Mouse (Mus musculus): ENCODE data around the gene Agk. TPM values are rescaled to one million over a fixed set of nuclear protein-coding genes. Genes with fewer than 3 reads are reported as not detected.

The Agk gene
- polyA plus RNA-seq, 1 experiment from 2014 or later: 40.6 TPM

GRCm38 (mm10) chr6:40350856-40351255 lies 25.9 kb downstream of the Agk start:
- Histone ChIP-seq H3K4me3 (no peak overlapping the region), H3K27me3 (replicated peaks) (no peaks in the 10 kb centered on the region), H3K4me1 (replicated peaks) (peaks cover 3% of the 10 kb centered on the region; the same call in 1 of the 2 replicates), H3K9me3 (replicated peaks) (no peaks in the 10 kb centered on the region), H3K27ac (ENCODE audit: poor library complexity, severe bottlenecking) (no peak overlapping the region), H3K9ac (no peak overlapping the region), H3K36me3 (peaks cover 32% of the 10 kb centered on the region), H3K4me2 (no peak overlapping the region)
- ATAC-seq (ENCODE audit: insufficient number of reproducible peaks, low FRiP score): no peak

GRCm38 (mm10) chr6:40353360-40353759 lies 28.4 kb downstream of the Agk start:
- Histone ChIP-seq H3K4me1 (replicated peaks) (0 out of 2 replicates have a peak, but pooled peaks cover 4% of the 10 kb centered on the region), H3K36me3 (peaks cover 32% of the 10 kb centered on the region), H3K4me3 (no peak overlapping the region), H3K27ac (ENCODE audit: poor library complexity, severe bottlenecking) (no peak overlapping the region), H3K9me3 (replicated peaks) (no peaks in the 10 kb centered on the region), H3K9ac (no peak overlapping the region), H3K27me3 (replicated peaks) (no peaks in the 10 kb centered on the region), H3K4me2 (no peak overlapping the region)
- no peak for ATAC-seq (ENCODE audit: insufficient number of reproducible peaks, low FRiP score)
- 94% methylated on average over 7 of the region's 7 CpGs for WGBS

- Histone ChIP-seq H3K4me1 (replicated peaks) (peaks cover 5% of the 10 kb centered on the region), H3K4me2 (no peak overlapping the region), H3K4me3 (no peak overlapping the region), H3K27ac (ENCODE audit: poor library complexity, severe bottlenecking) (no peak overlapping the region), H3K9ac (no peak overlapping the region), H3K9me3 (replicated peaks) (no peaks in the 10 kb centered on the region), H3K27me3 (replicated peaks) (no peaks in the 10 kb centered on the region), H3K36me3 (peaks cover 18% of the 10 kb centered on the region)
- 83% methylated on average over 6 of the region's 6 CpGs for WGBS
- no peak for ATAC-seq (ENCODE audit: insufficient number of reproducible peaks, low FRiP score)
These were observed 46.1 kb downstream of the Agk start for GRCm38 (mm10) chr6:40371031-40371430.

GRCm38 (mm10) chr6:40380181-40380580 lies 55.2 kb downstream of the Agk start:
- no peaks in the 10 kb centered on the region for H3K9me3 ChIP-seq (replicated peaks)
- H3K27ac ChIP-seq (ENCODE audit: poor library complexity, severe bottlenecking): no peak overlapping the region
- 82% methylated on average over 3 of the region's 3 CpGs for WGBS
- H3K9ac ChIP-seq: no peak overlapping the region
- no peaks in the 10 kb centered on the region for H3K4me1 ChIP-seq (replicated peaks)
- H3K27me3 ChIP-seq (replicated peaks): no peaks in the 10 kb centered on the region
- H3K36me3 ChIP-seq: peaks cover 23% of the 10 kb centered on the region
- H3K4me3 ChIP-seq: no peak overlapping the region
- H3K4me2 ChIP-seq: no peak overlapping the region
- no peak for ATAC-seq (ENCODE audit: insufficient number of reproducible peaks, low FRiP score)

- Histone ChIP-seq H3K27ac (ENCODE audit: poor library complexity, severe bottlenecking) (no peak overlapping the region), H3K27me3 (replicated peaks) (no peaks in the 10 kb centered on the region)
- 74% methylated on average over 4 of the region's 4 CpGs for WGBS
These were observed 56.9 kb downstream of the Agk start for GRCm38 (mm10) chr6:40381908-40382307.

GRCm38 (mm10) chr6:40385682-40386081 lies 60.7 kb downstream of the Agk start:
- H3K4me3 ChIP-seq: no peak overlapping the region
- H3K4me2 ChIP-seq: no peak overlapping the region
- no peak overlapping the region for H3K27ac ChIP-seq (ENCODE audit: poor library complexity, severe bottlenecking)
- no peaks in the 10 kb centered on the region for H3K9me3 ChIP-seq (replicated peaks)
- H3K27me3 ChIP-seq (replicated peaks): no peaks in the 10 kb centered on the region
- peaks cover 5% of the 10 kb centered on the region; the same call in 1 of the 2 replicates for H3K4me1 ChIP-seq (replicated peaks)
- 52% methylated on average over 3 of the region's 3 CpGs for WGBS
- no peak for ATAC-seq (ENCODE audit: insufficient number of reproducible peaks, low FRiP score)
- no peak overlapping the region for H3K9ac ChIP-seq
- peaks cover 12% of the 10 kb centered on the region; the same call in 1 of the 2 replicates for H3K36me3 ChIP-seq

More at GRCm38 (mm10) chr6:40381908-40382307, 56.9 kb downstream of the Agk start:
- Histone ChIP-seq H3K9ac (no peak overlapping the region), H3K36me3 (peaks cover 23% of the 10 kb centered on the region), H3K4me2 (no peak overlapping the region), H3K9me3 (replicated peaks) (no peaks in the 10 kb centered on the region), H3K4me3 (no peak overlapping the region), H3K4me1 (replicated peaks) (no peaks in the 10 kb centered on the region)
- no peak for ATAC-seq (ENCODE audit: insufficient number of reproducible peaks, low FRiP score)

- WGBS: 11% methylated on average over 4 of the region's 4 CpGs
- Histone ChIP-seq H3K9me3 (replicated peaks) (no peaks in the 10 kb centered on the region), H3K27ac (ENCODE audit: poor library complexity, severe bottlenecking) (no peak overlapping the region), H3K9ac (no peak overlapping the region), H3K27me3 (replicated peaks) (no peaks in the 10 kb centered on the region), H3K4me1 (replicated peaks) (peaks cover 5% of the 10 kb centered on the region; the same call in 1 of the 2 replicates), H3K4me2 (peak overlapping the region; percentile 30), H3K4me3 (no peak overlapping the region), H3K36me3 (0 out of 2 replicates have a peak, but pooled peaks cover 5% of the 10 kb centered on the region)
- no peak for ATAC-seq (ENCODE audit: insufficient number of reproducible peaks, low FRiP score)
These were observed 63.7 kb downstream of the Agk start for GRCm38 (mm10) chr6:40388660-40389059.

GRCm38 (mm10) chr6:40390975-40391374 lies 66.0 kb downstream of the Agk start:
- no peak overlapping the region for H3K9ac ChIP-seq
- no peaks in the 10 kb centered on the region for H3K9me3 ChIP-seq (replicated peaks)
- 78% methylated on average over 1 of the region's 1 CpGs for WGBS
- H3K4me2 ChIP-seq: no peak overlapping the region
- H3K27ac ChIP-seq (ENCODE audit: poor library complexity, severe bottlenecking): no peak overlapping the region
- no peaks in the 10 kb centered on the region for H3K27me3 ChIP-seq (replicated peaks)
- no peak overlapping the region for H3K4me3 ChIP-seq
- peaks cover 5% of the 10 kb centered on the region; the same call in 1 of the 2 replicates for H3K4me1 ChIP-seq (replicated peaks)
- no peak for ATAC-seq (ENCODE audit: insufficient number of reproducible peaks, low FRiP score)
- H3K36me3 ChIP-seq: peaks cover 13% of the 10 kb centered on the region

GRCm38 (mm10) chr6:40393213-40393612 lies 68.2 kb downstream of the Agk start:
- Histone ChIP-seq H3K27ac (ENCODE audit: poor library complexity, severe bottlenecking) (no peak overlapping the region), H3K9ac (no peak overlapping the region), H3K36me3 (peaks cover 19% of the 10 kb centered on the region), H3K4me1 (replicated peaks) (peaks cover 5% of the 10 kb centered on the region; the same call in 1 of the 2 replicates), H3K9me3 (replicated peaks) (0 out of 2 replicates have a peak, but pooled peaks cover under 1% of the 10 kb centered on the region), H3K4me3 (no peak overlapping the region), H3K4me2 (no peak overlapping the region), H3K27me3 (replicated peaks) (no peaks in the 10 kb centered on the region)
- peak; percentile 45; the same call in 1 of the 2 replicates for ATAC-seq (ENCODE audit: insufficient number of reproducible peaks, low FRiP score)
- 24% methylated on average over 3 of the region's 3 CpGs for WGBS

- WGBS: 91% methylated on average over 2 of the region's 2 CpGs
- no peak for ATAC-seq (ENCODE audit: insufficient number of reproducible peaks, low FRiP score)
These were observed 77.1 kb downstream of the Agk start for GRCm38 (mm10) chr6:40402031-40402430.

GRCm38 (mm10) chr6:40403640-40404285 lies 78.8 kb downstream of the Agk start:
- H3K36me3 ChIP-seq: peaks cover 57% of the 10 kb centered on the region
- 77% methylated on average over 4 of the region's 4 CpGs for WGBS
- no peak overlapping the region for H3K4me3 ChIP-seq
- no peak overlapping the region for H3K9ac ChIP-seq
- no peak overlapping the region for H3K27ac ChIP-seq (ENCODE audit: poor library complexity, severe bottlenecking)
- ATAC-seq (ENCODE audit: insufficient number of reproducible peaks, low FRiP score): no peak
- peaks cover 3% of the 10 kb centered on the region; the same call in 1 of the 2 replicates for H3K9me3 ChIP-seq (replicated peaks)
- H3K4me1 ChIP-seq (replicated peaks): no peaks in the 10 kb centered on the region
- no peaks in the 10 kb centered on the region for H3K27me3 ChIP-seq (replicated peaks)
- H3K4me2 ChIP-seq: no peak overlapping the region

More at GRCm38 (mm10) chr6:40402031-40402430, 77.1 kb downstream of the Agk start:
- Histone ChIP-seq H3K36me3 (peaks cover 64% of the 10 kb centered on the region), H3K27ac (ENCODE audit: poor library complexity, severe bottlenecking) (no peak overlapping the region), H3K4me2 (no peak overlapping the region), H3K4me1 (replicated peaks) (no peaks in the 10 kb centered on the region), H3K9ac (no peak overlapping the region), H3K4me3 (no peak overlapping the region), H3K9me3 (replicated peaks) (peaks cover 6% of the 10 kb centered on the region; the same call in 1 of the 2 replicates), H3K27me3 (replicated peaks) (no peaks in the 10 kb centered on the region)
